Mouse (Mus musculus) myocyte (in vitro differentiated cells): Measurements from ENCODE around the gene Nme8. TPM values are rescaled to one million over a fixed set of nuclear protein-coding genes. Genes with fewer than 3 reads are reported as not detected.

ENCODE experiments used
- H3K27me3 ChIP-seq: one replicate; pipeline ENCODE4 v1.6.1; 2011; ENCODE audit not compliant: control insufficient read depth, insufficient read depth, insufficient read length
- H3K36me3 ChIP-seq: one replicate; pipeline ENCODE4 v1.6.1; 2011; ENCODE audit not compliant: control insufficient read depth, insufficient read depth
- H3K4me2 ChIP-seq: one replicate; pipeline ENCODE4 v1.6.1; 2011; ENCODE audit warnings: low read depth, control low read depth
- H3K4me3 ChIP-seq: one replicate; pipeline ENCODE4 v1.5.1; 2011; ENCODE audit warnings: mild to moderate bottlenecking, control low read depth, moderate library complexity
- H3K79me2 ChIP-seq: one replicate; pipeline ENCODE4 v1.6.1; 2011; ENCODE audit not compliant: control insufficient read depth, insufficient read depth
- H3ac ChIP-seq: one replicate; pipeline ENCODE4 v1.6.1; 2011; ENCODE audit not compliant: control insufficient read depth, insufficient read length
- CEBPB ChIP-seq: IDR thresholded peaks from 2 replicates; pipeline ENCODE4 v1.6.1; 2011; ENCODE audit warnings: mild to moderate bottlenecking, moderate library complexity; ENCODE audit not compliant: poor library complexity, insufficient read depth, severe bottlenecking
- E2F4 ChIP-seq: IDR thresholded peaks from one replicate; pipeline ENCODE4 v1.6.1; 2011; ENCODE audit warnings: mild to moderate bottlenecking, control low read depth, moderate library complexity; ENCODE audit not compliant: insufficient read depth
- MAX ChIP-seq: IDR thresholded peaks from one replicate; pipeline ENCODE4 v1.6.1; 2011; ENCODE audit warnings: low read depth, mild to moderate bottlenecking, control low read depth
- MYOD1 ChIP-seq, 3 experiments: IDR thresholded peaks; one replicate each; pipeline ENCODE4 v1.6.1; 2011; ENCODE audit warnings: control low read depth in 2 of 3, low read depth in 2 of 3, mild to moderate bottlenecking in 2 of 3, moderate library complexity in 1 of 3; ENCODE audit not compliant: insufficient read length in 2 of 3, control insufficient read depth in 1 of 3
- MYOG ChIP-seq, 3 experiments: IDR thresholded peaks; one replicate each; pipeline ENCODE4 v1.6.1; 2011; ENCODE audit warnings: control low read depth in 2 of 3, low read depth in 2 of 3, mild to moderate bottlenecking in 2 of 3; ENCODE audit not compliant: insufficient read length in 2 of 3, control insufficient read depth in 1 of 3, insufficient read depth in 1 of 3
- POLR2A ChIP-seq: IDR thresholded peaks from one replicate; pipeline ENCODE4 v1.6.1; 2011; ENCODE audit warnings: low read depth, mild to moderate bottlenecking, control low read depth, moderate library complexity; ENCODE audit not compliant: insufficient read length
- POLR2AphosphoS2 ChIP-seq: IDR thresholded peaks from one replicate; pipeline ENCODE4 v1.6.1; 2011; ENCODE audit warnings: low read depth, control low read depth; ENCODE audit not compliant: insufficient read length
- REST ChIP-seq: IDR thresholded peaks from one replicate; pipeline ENCODE4 v1.6.1; 2011; ENCODE audit warnings: mild to moderate bottlenecking, control low read depth, moderate library complexity; ENCODE audit not compliant: insufficient read depth, insufficient read length
- SRF ChIP-seq: IDR thresholded peaks from one replicate; pipeline ENCODE4 v1.6.1; 2011; ENCODE audit warnings: low read depth; ENCODE audit not compliant: control insufficient read depth, insufficient read length
- TCF12 ChIP-seq: IDR thresholded peaks from one replicate; pipeline ENCODE4 v1.6.1; 2011; ENCODE audit warnings: mild to moderate bottlenecking, control low read depth; ENCODE audit not compliant: poor library complexity, insufficient read depth, severe bottlenecking
- TCF3 ChIP-seq: IDR thresholded peaks from one replicate; pipeline ENCODE4 v1.6.1; 2011; ENCODE audit warnings: low read depth, control low read depth; ENCODE audit not compliant: insufficient read length
- USF1 ChIP-seq: IDR thresholded peaks from one replicate; pipeline ENCODE4 v1.6.1; 2011; ENCODE audit warnings: low read depth, mild to moderate bottlenecking, control low read depth, moderate library complexity
- polyA plus RNA-seq: library from polyadenylated mRNA; unstranded; fragments of >200 nt; fragmentation: generic; extraction: Trizol; gene quantifications from one replicate; pipeline ENCODE4 v1.2.1, GENCODE M21; 2012; ENCODE audit warnings: missing spikeins

Nme8 gene
- polyA plus RNA-seq, 1 experiment = not detected

DNA sequence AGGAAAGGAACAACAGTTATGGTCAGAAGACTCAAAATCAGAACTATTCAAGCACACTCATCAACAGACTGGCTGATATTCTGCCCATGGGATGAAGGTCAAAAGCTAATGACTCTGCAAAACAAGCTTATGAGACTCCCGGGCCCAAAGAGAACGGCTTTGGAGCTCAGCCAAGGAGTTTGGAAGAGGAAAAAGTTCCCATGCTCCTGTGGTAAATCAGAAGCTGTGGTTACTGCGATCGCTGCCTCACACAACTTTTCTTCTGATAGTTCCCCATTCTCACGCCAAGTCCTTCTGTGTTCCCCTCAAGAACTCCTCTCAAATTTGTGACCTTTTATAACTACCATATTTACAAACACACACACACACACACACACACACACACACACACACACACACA, 21.4 kb upstream of the Nme8 start:
- no peak overlapping the region for H3ac ChIP-seq
- no peaks in the 10 kb centered on the region for H3K79me2 ChIP-seq
- TF ChIP-seq POLR2A (no peak), E2F4 (no peak), TCF12 (no peak), CEBPB (no peak), MYOD1 (IDR thresholded peaks at IDR 0.05; ENCODE audit: control insufficient read depth in 1 of 3, insufficient read length in 2 of 3, low read depth in 2 of 3) (no peak), MYOG (IDR thresholded peaks at IDR 0.05; ENCODE audit: control insufficient read depth in 1 of 3, insufficient read depth in 1 of 3, insufficient read length in 2 of 3, low read depth in 2 of 3) (no peak), USF1 (no peak), SRF (no peak), POLR2AphosphoS2 (no peak), REST (no peak), MAX (no peak), TCF3 (no peak)
- no peak overlapping the region for H3K4me3 ChIP-seq
- no peaks in the 10 kb centered on the region for H3K27me3 ChIP-seq
- H3K36me3 ChIP-seq = no peaks in the 10 kb centered on the region
- H3K4me2 ChIP-seq = no peak overlapping the region

DNA sequence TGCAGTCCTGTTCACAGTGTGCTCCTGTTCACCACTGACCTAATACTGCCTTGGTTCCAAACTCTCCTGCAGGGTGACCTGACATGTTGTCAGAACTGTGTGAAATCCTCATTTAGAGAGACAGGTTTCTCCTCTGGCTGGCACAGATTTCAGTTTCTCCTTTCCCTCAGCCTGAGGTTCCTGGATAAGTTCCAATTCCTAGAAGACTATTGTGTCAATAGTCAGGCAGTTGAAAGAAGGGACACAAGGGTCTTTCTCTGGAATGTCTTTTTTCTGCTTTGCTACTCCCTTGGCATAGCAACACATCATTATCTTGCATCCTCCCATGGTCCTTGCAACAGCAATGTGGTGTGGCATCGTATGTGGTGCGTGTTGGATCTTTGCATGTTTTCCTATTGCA, 19.6 kb upstream of the Nme8 start:
- no peak for TF ChIP-seq TCF12
- no peak for TF ChIP-seq SRF
- TF ChIP-seq TCF3 = no peak
- no peak for TF ChIP-seq MAX
- Histone ChIP-seq H3K4me3 (no peak overlapping the region), H3K79me2 (no peaks in the 10 kb centered on the region), H3K36me3 (no peaks in the 10 kb centered on the region), H3ac (no peak overlapping the region), H3K4me2 (no peak overlapping the region), H3K27me3 (no peaks in the 10 kb centered on the region)

DNA sequence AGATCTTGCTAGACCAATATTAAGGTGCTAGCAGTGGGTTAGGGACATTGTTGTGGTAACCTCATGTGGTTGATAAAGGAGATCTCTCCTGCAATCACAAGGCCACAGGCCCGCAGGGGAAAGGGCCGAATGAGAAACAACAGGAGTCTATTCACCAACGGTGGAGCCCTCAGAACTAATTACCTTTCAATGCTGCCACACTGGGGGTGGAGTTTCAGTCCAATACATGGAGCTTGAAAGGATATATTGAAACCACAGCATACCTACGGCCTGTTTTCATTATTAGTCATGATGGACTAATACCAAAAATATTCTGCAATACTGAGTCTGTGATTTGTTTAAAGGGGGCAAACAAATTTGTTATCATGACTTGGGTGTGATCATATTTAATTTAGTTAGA, 6.2 kb upstream of the Nme8 start:
- H3K27me3 ChIP-seq = peaks cover 7% of the 10 kb centered on the region
- H3ac ChIP-seq = no peak overlapping the region
- no peak for TF ChIP-seq MYOG (IDR thresholded peaks at IDR 0.05; ENCODE audit: control insufficient read depth in 1 of 3, insufficient read depth in 1 of 3, insufficient read length in 2 of 3, low read depth in 2 of 3)
- TF ChIP-seq USF1 = no peak
- no peak for TF ChIP-seq MYOD1 (IDR thresholded peaks at IDR 0.05; ENCODE audit: control insufficient read depth in 1 of 3, insufficient read length in 2 of 3, low read depth in 2 of 3)
- no peak for TF ChIP-seq TCF3
- no peak for TF ChIP-seq E2F4
- no peak for TF ChIP-seq CEBPB
- no peak for TF ChIP-seq SRF
- no peak for TF ChIP-seq POLR2AphosphoS2
- no peak for TF ChIP-seq REST
- no peak for TF ChIP-seq POLR2A
- TF ChIP-seq TCF12 = no peak
- TF ChIP-seq MAX = no peak
- no peak overlapping the region for H3K4me2 ChIP-seq
- H3K4me3 ChIP-seq = no peak overlapping the region
- H3K79me2 ChIP-seq = no peaks in the 10 kb centered on the region
- H3K36me3 ChIP-seq = no peaks in the 10 kb centered on the region

DNA sequence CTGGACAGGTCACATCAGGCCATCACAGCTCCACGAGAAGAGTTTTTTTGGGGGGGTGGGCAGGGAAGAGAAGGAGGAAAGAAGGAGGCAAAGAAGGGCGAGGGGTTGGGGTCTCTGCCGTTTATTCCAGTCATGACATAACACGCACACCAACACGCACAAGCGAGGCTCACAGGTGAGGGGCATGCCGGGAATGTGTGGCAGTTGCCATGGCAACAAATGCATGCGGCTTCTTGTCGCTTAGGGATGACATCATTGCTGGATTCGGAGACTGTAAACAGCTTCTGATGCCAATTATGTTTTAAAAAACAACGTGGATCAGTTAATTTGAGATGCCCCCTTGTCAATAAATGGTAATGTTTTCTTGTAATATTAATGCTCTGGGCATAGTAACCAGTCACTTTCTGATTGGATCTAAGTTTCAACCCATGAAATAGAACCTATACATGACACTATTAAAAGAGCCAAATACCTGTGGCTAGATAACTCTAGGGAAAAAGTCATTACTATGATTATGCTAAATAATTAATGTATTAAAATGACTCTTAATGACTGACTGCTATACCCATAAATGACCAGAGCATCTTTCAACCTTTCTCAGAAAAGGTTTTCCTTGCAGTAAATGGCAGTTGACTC, 4.0 kb upstream of the Nme8 start:
- H3ac ChIP-seq = no peak overlapping the region
- no peak overlapping the region for H3K4me2 ChIP-seq
- H3K4me3 ChIP-seq = no peak overlapping the region
- no peaks in the 10 kb centered on the region for H3K79me2 ChIP-seq
- TF ChIP-seq MAX = no peak
- no peak for TF ChIP-seq REST
- no peak for TF ChIP-seq CEBPB
- TF ChIP-seq MYOD1 (IDR thresholded peaks at IDR 0.05; ENCODE audit: control insufficient read depth in 1 of 3, insufficient read length in 2 of 3, low read depth in 2 of 3) = no peak
- TF ChIP-seq E2F4 = no peak
- no peak for TF ChIP-seq SRF
- peaks cover 7% of the 10 kb centered on the region for H3K27me3 ChIP-seq
- H3K36me3 ChIP-seq = no peaks in the 10 kb centered on the region

DNA sequence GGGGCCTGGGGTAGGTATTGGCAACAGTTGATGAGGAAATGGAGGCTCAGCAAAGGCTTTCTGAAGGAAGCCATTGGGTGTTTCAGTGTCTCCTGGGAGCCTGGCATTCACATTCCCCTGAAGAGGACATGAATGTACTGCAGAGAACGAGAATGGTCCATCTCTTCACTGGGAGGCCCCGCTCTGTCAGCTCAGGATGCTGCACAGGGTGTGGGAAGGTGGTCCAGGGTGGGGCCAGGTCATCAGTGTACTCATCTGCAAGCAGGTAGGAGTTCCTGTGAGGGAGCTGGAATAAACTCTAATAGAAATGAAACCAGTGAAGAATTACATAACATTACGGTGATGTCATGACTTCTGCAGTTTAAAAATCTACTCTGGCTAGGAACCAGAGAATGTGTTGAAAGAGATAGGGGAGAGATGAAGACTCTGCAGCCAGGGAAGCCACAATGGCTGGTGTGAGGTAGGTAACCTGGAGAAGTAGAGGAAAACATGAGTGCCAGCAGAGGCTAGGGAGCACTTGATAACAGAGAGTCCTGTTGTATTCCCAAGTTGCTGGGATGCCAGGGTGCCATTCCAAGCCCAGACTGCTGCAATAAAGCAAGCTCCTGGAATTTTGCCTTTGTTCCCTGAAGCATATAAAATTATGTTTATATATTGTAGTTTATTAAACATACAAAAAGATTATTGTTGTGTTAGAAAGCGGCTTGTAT, 3.3 kb upstream of the Nme8 start:
- TF ChIP-seq POLR2A (no peak), E2F4 (no peak), REST (no peak), CEBPB (no peak), USF1 (no peak), MYOG (IDR thresholded peaks at IDR 0.05; ENCODE audit: control insufficient read depth in 1 of 3, insufficient read depth in 1 of 3, insufficient read length in 2 of 3, low read depth in 2 of 3) (no peak), POLR2AphosphoS2 (no peak), MYOD1 (IDR thresholded peaks at IDR 0.05; ENCODE audit: control insufficient read depth in 1 of 3, insufficient read length in 2 of 3, low read depth in 2 of 3) (no peak), SRF (no peak), TCF3 (no peak), MAX (no peak), TCF12 (no peak)
- no peak overlapping the region for H3ac ChIP-seq
- no peak overlapping the region for H3K4me3 ChIP-seq
- H3K4me2 ChIP-seq = no peak overlapping the region
- no peaks in the 10 kb centered on the region for H3K79me2 ChIP-seq
- peaks cover 7% of the 10 kb centered on the region for H3K27me3 ChIP-seq
- H3K36me3 ChIP-seq = no peaks in the 10 kb centered on the region
